Mouse (Mus musculus) megakaryocyte, embryonic 14.5 days (primary cell): Measurements from ENCODE around the gene Sox8. TPM values are rescaled to one million over a fixed set of nuclear protein-coding genes. Genes with fewer than 3 reads are reported as not detected.
A peak's percentile ranks its signal among the peaks of the same experiment; 100 is the strongest.

Experiments used
- H3K27me3 ChIP-seq: replicated peaks from 2 replicates; pipeline ENCODE3; 2012; ENCODE audit warnings: inconsistent platforms
- H3K36me3 ChIP-seq: replicated peaks from 2 replicates; pipeline ENCODE3; 2012; ENCODE audit warnings: low read length, inconsistent platforms, mixed read lengths
- H3K4me1 ChIP-seq: 2 replicates; pipeline ENCODE4 v1.6.1; 2012; ENCODE audit warnings: inconsistent platforms
- H3K4me3 ChIP-seq: replicated peaks from 2 replicates; pipeline ENCODE3; 2012; ENCODE audit warnings: moderate library complexity, mild to moderate bottlenecking, inconsistent platforms
- H3K9me3 ChIP-seq: 2 replicates; pipeline ENCODE4 v1.6.1; 2012; ENCODE audit warnings: inconsistent platforms
- FLI1 ChIP-seq: IDR thresholded peaks from 2 replicates; pipeline ENCODE4 v1.6.1; 2012; ENCODE audit warnings: low read length, inconsistent platforms, mixed read lengths
- GATA1 ChIP-seq: IDR thresholded peaks from 3 replicates; pipeline ENCODE4 v1.6.1; 2012; ENCODE audit warnings: mixed read lengths, low read length, inconsistent platforms, borderline replicate concordance
- polyA plus RNA-seq: library from polyadenylated mRNA; stranded (reverse); fragments of >175 nt; gene quantifications from 2 replicates; pipeline ENCODE4 v1.2.3, GENCODE M21; 2012; ENCODE audit warnings: low replicate concordance; ENCODE audit not compliant: insufficient read depth

Sox8 gene
- polyA plus RNA-seq, 1 experiment = not detected

- peaks cover 8% of the 10 kb centered on the region for H3K36me3 ChIP-seq
- TF ChIP-seq FLI1 (no peak), GATA1 (no peak)
- H3K4me1 ChIP-seq = peaks cover 43% of the 10 kb centered on the region
- no peak overlapping the region for H3K4me3 ChIP-seq
- H3K9me3 ChIP-seq = no peaks in the 10 kb centered on the region
- peaks cover 73% of the 10 kb centered on the region for H3K27me3 ChIP-seq
These were observed 33.7 kb upstream of the Sox8 start for GRCm38 (mm10) chr17:25604234-25604633.

GRCm38 (mm10) chr17:25602366-25602765, 31.9 kb upstream of the Sox8 start:
- peaks cover 6% of the 10 kb centered on the region for H3K36me3 ChIP-seq

GRCm38 (mm10) chr17:25597537-25597936, 27.1 kb upstream of the Sox8 start:
- H3K27me3 ChIP-seq = peaks cover 83% of the 10 kb centered on the region
- peaks cover 28% of the 10 kb centered on the region for H3K36me3 ChIP-seq
- H3K9me3 ChIP-seq = no peaks in the 10 kb centered on the region
- H3K4me1 ChIP-seq = peaks cover 37% of the 10 kb centered on the region
- H3K4me3 ChIP-seq = peak overlapping the region; percentile 16
- no peak for TF ChIP-seq FLI1
- no peak for TF ChIP-seq GATA1

More at GRCm38 (mm10) chr17:25602366-25602765, 31.9 kb upstream of the Sox8 start:
- Histone ChIP-seq H3K4me1 (peaks cover 46% of the 10 kb centered on the region), H3K27me3 (peaks cover 79% of the 10 kb centered on the region), H3K9me3 (no peaks in the 10 kb centered on the region), H3K4me3 (no peak overlapping the region)
- TF ChIP-seq FLI1 (no peak), GATA1 (no peak)

- Histone ChIP-seq H3K4me1 (peaks cover 24% of the 10 kb centered on the region), H3K36me3 (peaks cover 37% of the 10 kb centered on the region), H3K9me3 (peaks cover 6% of the 10 kb centered on the region), H3K27me3 (peaks cover 77% of the 10 kb centered on the region), H3K4me3 (no peak overlapping the region)
- TF ChIP-seq FLI1 = no peak
These were observed 25.0 kb upstream of the Sox8 start for GRCm38 (mm10) chr17:25595495-25595894.

- peaks cover 76% of the 10 kb centered on the region for H3K27me3 ChIP-seq
- no peak for TF ChIP-seq GATA1
- no peak for TF ChIP-seq FLI1
- H3K4me3 ChIP-seq = no peak overlapping the region
- peaks cover 53% of the 10 kb centered on the region for H3K36me3 ChIP-seq
- peaks cover 10% of the 10 kb centered on the region for H3K9me3 ChIP-seq
- peaks cover 22% of the 10 kb centered on the region for H3K4me1 ChIP-seq
These were observed 23.1 kb upstream of the Sox8 start for GRCm38 (mm10) chr17:25593411-25594261.

GRCm38 (mm10) chr17:25592336-25592735, 21.9 kb upstream of the Sox8 start:
- H3K4me3 ChIP-seq = no peak overlapping the region
- H3K36me3 ChIP-seq = peaks cover 63% of the 10 kb centered on the region
- H3K27me3 ChIP-seq = peaks cover 72% of the 10 kb centered on the region
- peaks cover 18% of the 10 kb centered on the region for H3K4me1 ChIP-seq
- H3K9me3 ChIP-seq = peaks cover 10% of the 10 kb centered on the region
- no peak for TF ChIP-seq GATA1
- TF ChIP-seq FLI1 = no peak

GRCm38 (mm10) chr17:25590985-25591384, 20.5 kb upstream of the Sox8 start:
- H3K36me3 ChIP-seq = peaks cover 69% of the 10 kb centered on the region
- TF ChIP-seq FLI1 = no peak
- TF ChIP-seq GATA1 = no peak
- H3K27me3 ChIP-seq = peaks cover 68% of the 10 kb centered on the region

GRCm38 (mm10) chr17:25590068-25590467, 19.6 kb upstream of the Sox8 start:
- Histone ChIP-seq H3K9me3 (peaks cover 10% of the 10 kb centered on the region), H3K36me3 (peaks cover 78% of the 10 kb centered on the region), H3K4me3 (no peak overlapping the region), H3K27me3 (peaks cover 73% of the 10 kb centered on the region), H3K4me1 (peaks cover 14% of the 10 kb centered on the region)
- TF ChIP-seq GATA1 (no peak), FLI1 (no peak)

More at GRCm38 (mm10) chr17:25590985-25591384, 20.5 kb upstream of the Sox8 start:
- no peak overlapping the region for H3K4me3 ChIP-seq
- peaks cover 10% of the 10 kb centered on the region for H3K9me3 ChIP-seq
- H3K4me1 ChIP-seq = peaks cover 17% of the 10 kb centered on the region

- Histone ChIP-seq H3K4me3 (no peak overlapping the region), H3K27me3 (peaks cover 65% of the 10 kb centered on the region), H3K4me1 (peaks cover 24% of the 10 kb centered on the region), H3K36me3 (peaks cover 48% of the 10 kb centered on the region), H3K9me3 (no peaks in the 10 kb centered on the region)
- TF ChIP-seq FLI1 (no peak), GATA1 (no peak)
These were observed 14.2 kb upstream of the Sox8 start for GRCm38 (mm10) chr17:25584646-25585045.

- peaks cover 59% of the 10 kb centered on the region for H3K27me3 ChIP-seq
- H3K36me3 ChIP-seq = peaks cover 40% of the 10 kb centered on the region
- no peak for TF ChIP-seq GATA1
- no peak for TF ChIP-seq FLI1
- peaks cover 29% of the 10 kb centered on the region for H3K4me1 ChIP-seq
- no peaks in the 10 kb centered on the region for H3K9me3 ChIP-seq
- H3K4me3 ChIP-seq = no peak overlapping the region
These were observed 13.4 kb upstream of the Sox8 start for GRCm38 (mm10) chr17:25583858-25584257.
